Mouse (Mus musculus): Measurements from ENCODE around the gene Tlr6. TPM values are rescaled to one million over a fixed set of nuclear protein-coding genes. Genes with fewer than 3 reads are reported as not detected.

Tlr6 gene
- total RNA-seq, 4 experiments from 2014 or later: 1.5 to 2.8 (median 1.5) TPM

- no peak for DNase-seq (ENCODE audit: low spot score in 2 of 2)
These were observed 27.1 kb downstream of the Tlr6 start for GRCm38 (mm10) chr5:64932775-64933174.

DNA sequence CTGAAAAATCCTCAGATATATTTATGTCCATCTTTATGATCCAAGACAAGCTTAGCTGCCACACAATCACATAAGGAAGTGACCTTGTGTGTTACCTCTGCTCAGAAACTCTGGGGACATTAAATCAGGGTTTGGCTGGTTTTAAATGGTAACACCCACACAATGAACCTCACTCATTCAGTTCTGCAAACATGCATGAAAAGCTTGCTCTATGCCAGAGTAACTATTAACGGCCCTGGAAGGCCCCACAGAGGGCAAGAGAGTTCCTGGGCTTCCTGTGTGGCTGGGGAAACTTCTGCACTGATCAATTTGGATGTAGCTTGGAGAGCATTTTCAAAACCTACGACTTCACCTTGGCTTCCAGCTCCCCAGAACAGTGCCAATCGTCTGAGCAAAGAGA, 27.7 kb downstream of the Tlr6 start:
- no peak for DNase-seq (ENCODE audit: low spot score in 2 of 2)

DNA sequence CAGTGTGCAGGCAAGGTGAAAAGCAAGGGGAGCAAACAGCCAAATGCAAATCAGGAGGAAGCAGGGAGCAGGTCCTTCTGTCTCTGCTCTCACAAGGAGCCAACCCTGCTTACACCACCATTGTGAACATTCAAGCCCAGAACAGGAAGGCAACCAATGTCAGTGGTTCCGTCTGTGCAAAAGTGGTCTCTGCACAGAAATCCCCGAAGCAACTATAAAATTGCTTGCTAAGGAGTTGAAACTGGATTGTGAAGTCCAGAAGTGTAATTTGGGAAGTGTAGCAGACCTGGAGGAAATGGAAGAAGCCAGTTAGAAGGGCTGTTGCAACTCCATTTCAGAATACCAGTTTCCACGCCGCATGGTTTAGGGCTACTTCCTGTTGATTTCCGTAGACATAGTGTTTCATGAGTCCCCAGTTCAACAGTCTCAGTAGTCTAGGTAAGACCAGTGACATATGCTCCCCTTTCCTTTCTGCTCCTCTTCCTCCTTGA, 37.0 kb downstream of the Tlr6 start:
- no peak for DNase-seq (ENCODE audit: low spot score in 2 of 2)

DNA sequence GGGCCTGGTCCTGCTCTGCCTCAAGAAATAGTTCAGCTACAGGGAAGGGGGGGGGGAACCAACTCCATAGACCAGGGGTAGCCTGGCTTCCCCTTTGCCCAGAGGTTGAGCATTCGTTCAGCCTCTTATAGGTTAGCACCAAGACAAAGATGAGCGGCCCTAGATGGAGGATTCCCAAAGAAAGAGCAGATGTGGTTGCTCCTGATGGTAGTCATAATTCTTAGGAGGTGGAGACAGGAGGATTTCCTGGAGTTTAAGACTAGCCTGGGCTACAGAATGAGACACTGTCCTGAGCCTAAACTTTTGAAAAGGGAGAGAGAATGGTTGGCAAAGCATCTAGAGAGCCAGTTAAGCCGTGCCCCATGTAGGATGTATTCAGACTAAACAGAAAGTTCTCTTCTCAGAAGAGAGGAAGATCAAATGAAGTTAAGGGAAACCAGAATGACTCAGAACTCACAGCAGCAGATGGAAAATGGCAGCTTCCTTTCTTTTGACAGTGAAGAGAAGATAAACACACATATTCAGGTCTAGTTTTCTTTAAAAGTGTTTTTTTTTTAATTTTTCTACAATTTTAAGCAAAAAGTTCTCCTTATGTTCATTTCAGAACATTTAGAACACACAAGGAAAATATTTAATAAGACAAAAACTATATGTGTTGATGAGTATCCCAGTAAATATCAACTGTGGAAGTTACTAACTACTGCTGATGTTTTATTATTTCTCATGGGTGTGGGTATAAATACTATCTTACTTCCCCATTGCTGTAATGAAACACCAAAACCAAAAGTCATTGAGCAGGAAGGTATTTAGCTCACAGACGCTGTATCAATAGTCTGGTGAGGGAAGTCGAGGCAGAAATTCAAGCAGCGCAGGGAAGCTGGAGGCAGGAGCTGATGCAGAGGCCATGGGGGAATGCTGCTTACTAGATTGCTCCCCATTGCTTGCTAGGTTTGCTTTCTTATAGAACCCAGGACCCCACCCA, 41.0 kb downstream of the Tlr6 start:
- no peak for DNase-seq (ENCODE audit: low spot score in 2 of 2)

GRCm38 (mm10) chr5:64917721-64918120, 42.2 kb downstream of the Tlr6 start:
- no peak for DNase-seq (ENCODE audit: low spot score in 2 of 2)

DNA sequence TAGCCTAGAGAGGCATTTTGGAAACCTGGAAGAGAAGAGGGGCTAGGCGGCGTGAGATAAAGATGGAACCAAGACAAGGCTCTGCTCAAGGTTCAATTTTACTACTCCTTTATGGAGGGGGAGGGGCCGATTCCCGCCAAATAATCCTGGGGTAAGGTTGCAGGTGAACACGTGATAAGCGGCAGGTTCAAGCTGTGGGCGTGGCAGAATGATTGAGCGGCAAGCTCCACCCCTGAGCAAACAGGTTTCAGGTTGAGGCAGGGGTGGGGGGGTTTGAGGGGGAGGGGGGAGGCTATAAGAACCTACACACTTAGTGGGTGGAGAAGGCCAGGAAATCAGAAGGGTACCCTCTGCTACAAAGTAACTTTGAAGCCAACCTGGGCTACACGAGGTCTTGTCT, 42.7 kb downstream of the Tlr6 start:
- no peak for DNase-seq (ENCODE audit: low spot score in 2 of 2)

DNA sequence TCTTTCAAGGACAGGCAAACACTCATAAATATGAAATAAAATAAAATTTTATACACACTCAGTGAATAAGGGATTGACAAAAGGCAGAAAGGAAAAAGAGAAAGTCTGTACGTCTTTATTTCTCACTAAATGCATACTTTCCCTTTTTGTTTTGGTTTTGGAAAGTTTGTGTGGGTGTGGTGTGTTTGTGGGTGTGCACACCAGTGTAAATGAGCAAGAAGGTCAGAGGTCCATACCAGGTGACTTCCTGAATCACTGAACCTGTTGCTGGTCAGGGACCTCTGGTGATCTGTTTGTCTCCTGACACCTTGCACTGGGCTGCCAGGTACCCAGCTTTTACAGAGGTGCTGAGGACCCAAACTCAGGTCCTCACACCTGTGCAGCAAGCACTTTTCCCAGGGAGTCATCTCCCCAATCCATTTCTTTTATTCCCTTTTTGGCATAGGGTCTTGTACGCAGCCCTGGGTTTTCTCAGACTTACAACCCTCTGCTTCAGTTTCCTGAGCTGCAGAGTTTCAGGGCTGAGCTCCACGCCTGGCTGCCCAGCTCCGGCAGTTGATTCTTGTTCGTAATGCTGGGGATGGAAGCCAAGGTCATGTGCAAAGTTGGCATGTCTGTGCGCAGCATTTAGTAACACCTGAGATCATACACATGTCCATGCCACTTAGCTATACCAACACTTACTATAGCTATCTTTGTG, 51.2 kb downstream of the Tlr6 start:
- DNase-seq (ENCODE audit: low spot score in 2 of 2): no peak

DNA sequence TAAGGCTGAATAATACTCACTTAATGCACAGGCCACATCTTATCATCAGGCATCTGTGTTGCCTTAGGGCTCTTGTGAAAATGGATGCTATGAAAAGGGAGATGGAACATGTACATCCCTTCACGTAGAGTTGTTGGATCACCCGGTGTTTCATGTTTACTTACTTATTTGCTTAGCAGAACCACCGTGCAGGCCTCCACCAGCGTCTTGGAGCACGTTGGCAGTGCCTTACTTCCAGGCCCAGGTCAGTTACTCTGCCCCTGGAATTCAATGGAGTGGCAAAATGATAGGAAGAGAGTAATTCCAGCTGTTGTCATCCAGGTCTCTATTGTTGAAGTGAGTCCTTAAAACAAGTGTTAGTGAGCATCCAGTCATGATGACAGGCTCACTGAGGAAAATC, 52.0 kb downstream of the Tlr6 start:
- DNase-seq (ENCODE audit: low spot score in 2 of 2): no peak

DNA sequence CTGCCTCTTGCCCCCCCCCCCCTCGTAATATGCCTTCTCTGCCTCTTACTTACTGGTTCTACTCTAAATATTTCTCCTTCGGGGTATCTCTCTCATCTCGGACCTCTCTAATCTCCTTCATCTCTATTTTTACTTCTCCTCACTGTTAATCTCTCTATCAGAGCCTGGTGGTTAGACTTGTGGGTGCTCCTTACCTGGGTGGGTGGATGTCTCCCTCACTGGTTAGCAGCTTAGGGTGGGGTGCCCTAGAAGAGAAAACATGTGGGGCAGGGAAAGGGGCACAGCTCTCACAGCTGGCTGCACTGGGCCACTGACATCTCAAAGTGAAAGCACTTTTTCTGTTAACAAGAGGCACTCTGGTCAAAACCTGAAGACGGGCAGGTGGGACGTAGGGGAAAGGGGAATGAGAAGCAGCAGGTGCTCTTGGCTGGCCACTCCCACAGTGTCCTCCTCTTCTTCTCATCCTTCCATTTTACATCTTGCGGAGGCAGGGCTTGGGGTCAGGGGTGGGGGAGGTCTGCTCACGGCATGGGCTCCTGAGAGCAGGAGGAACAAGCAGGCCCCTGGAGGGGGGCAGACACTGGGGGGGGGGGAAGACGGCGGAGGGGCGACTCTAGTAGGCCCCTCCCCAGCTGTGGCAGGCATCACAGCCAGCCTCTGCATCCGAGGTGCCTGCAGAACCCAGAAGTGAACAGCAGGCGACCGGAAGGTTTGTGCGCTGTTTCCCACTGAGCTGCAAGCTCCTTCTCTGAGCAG, 54.2 kb downstream of the Tlr6 start:
- no peak for DNase-seq (ENCODE audit: low spot score in 2 of 2)

Small RNA genes within 50 kb of the gene (microRNA-seq; reads per million reads assigned to microRNA genes)
- gene Mir574: 86.5 to 126 reads per million in 2 experiments

Other genes with a start within 250 kb of the Tlr6 start
- 10 to 100 TPM; 21.2 to 30.9 (median 27.5) TPM for gene Klf3, start 156.7 kb downstream of the Tlr6 start, total RNA-seq (2022)
- under 1 TPM; 0.13 to 0.89 (median 0.62) TPM for gene Tlr1, start 26.5 kb downstream of the Tlr6 start, total RNA-seq (2022)
- gene Fam114a1, start 10.0 kb upstream of the Tlr6 start, total RNA-seq (2022): 1 to 10 TPM; 5.9 to 8.2 (median 7.6) TPM
- under 1 TPM; 0.58 to 0.82 (median 0.59) TPM for gene Tmem156, start 132.0 kb upstream of the Tlr6 start, total RNA-seq (2022)
- 10 to 100 TPM; 38.4 to 43.1 (median 40.7) TPM for gene Klhl5, start 147.4 kb upstream of the Tlr6 start, total RNA-seq (2022)
- gene Wdr19, start 239.6 kb upstream of the Tlr6 start, total RNA-seq (2022): 10 to 100 TPM; 20.5 to 23.6 (median 22.8) TPM

All from left cerebral cortex, adult 8-10 months (tissue).